Mouse (Mus musculus) hindbrain, embryonic 16.5 days (tissue): ENCODE data around the gene Nat8f1. TPM values are rescaled to one million over a fixed set of nuclear protein-coding genes. Genes with fewer than 3 reads are reported as not detected.
A peak's percentile ranks its signal among the peaks of the same experiment; 100 is the strongest.
"Not testable (repeated sequence)": the region's sequence is repeated elsewhere in the genome, so short reads cannot be mapped to it uniquely, and the experiment has no call there.

Experiments
- ATAC-seq: fragments of 200-750 bp; cut with Nextera tagmentation; 2 replicates; pipeline ENCODE4 v1.8.0; 2017; ENCODE audit warnings: moderate TSS enrichment, moderate library complexity
- H3K27ac ChIP-seq: fragments of 300-500 bp; sonication (generic); 2 replicates; pipeline ENCODE4 v1.5.1; 2014; ENCODE audit warnings: low read depth, mild to moderate bottlenecking, control low read depth, low read length, moderate library complexity
- H3K27me3 ChIP-seq: fragments of 300-500 bp; sonication (generic); replicated peaks from 2 replicates; pipeline ENCODE4 v1.6.1; 2014; ENCODE audit warnings: low read length; ENCODE audit not compliant: control insufficient read depth, insufficient read depth
- H3K36me3 ChIP-seq: fragments of 300-500 bp; sonication (generic); 2 replicates; pipeline ENCODE4 v1.6.1; 2014; ENCODE audit warnings: mild to moderate bottlenecking, low read length, moderate library complexity, mixed read lengths; ENCODE audit not compliant: control insufficient read depth, insufficient read depth
- H3K4me1 ChIP-seq: fragments of 300-500 bp; sonication (generic); 2 replicates; pipeline ENCODE4 v1.6.1; 2014; ENCODE audit warnings: low read depth, low read length; ENCODE audit not compliant: control insufficient read depth, insufficient read depth
- H3K4me2 ChIP-seq: fragments of 300-500 bp; sonication (generic); 2 replicates; pipeline ENCODE4 v1.6.1; 2014; ENCODE audit warnings: mild to moderate bottlenecking, low read length, control low read depth, moderate library complexity
- H3K4me3 ChIP-seq: fragments of 300-500 bp; sonication (generic); 2 replicates; pipeline ENCODE4 v1.5.1; 2014; ENCODE audit warnings: mild to moderate bottlenecking, low read length, control low read depth, moderate library complexity
- H3K9ac ChIP-seq: fragments of 300-500 bp; sonication (generic); 2 replicates; pipeline ENCODE4 v1.6.1; 2014; ENCODE audit warnings: low read depth, mild to moderate bottlenecking, control low read depth, low read length, moderate library complexity
- H3K9me3 ChIP-seq: fragments of 300-500 bp; sonication (generic); 2 replicates; pipeline ENCODE4 v1.6.1; 2014; ENCODE audit warnings: mild to moderate bottlenecking, low read length, moderate library complexity; ENCODE audit not compliant: control insufficient read depth
- WGBS: fragments of 180-500 bp; shearing (Covaris S2); extraction: QIAGEN DNeasy Blood & Tissue Kit; methylation state at CpG from one replicate; pipeline ENCODE4 v1.1.7; 2014; 5-methylcytosine and 5-hydroxymethylcytosine counted together
- polyA plus RNA-seq: library from polyadenylated mRNA; unstranded; fragments of >200 nt; fragmentation: Nextera tagmentation; extraction: Ambion mirVana; gene quantifications from 2 replicates; pipeline ENCODE4 v1.2.1, GENCODE M21; 2015

The Nat8f1 gene
- polyA plus RNA-seq, 1 experiment from 2014 or later = 20.4 TPM

- no peak overlapping the region for H3K27ac ChIP-seq
- no peak for ATAC-seq
- H3K27me3 ChIP-seq = no peaks in the 10 kb centered on the region
- no peak overlapping the region for H3K4me2 ChIP-seq
- H3K4me3 ChIP-seq = no peak overlapping the region
- no peaks in the 10 kb centered on the region for H3K36me3 ChIP-seq
- H3K4me1 ChIP-seq = no peaks in the 10 kb centered on the region
- H3K9me3 ChIP-seq = peaks cover 15% of the 10 kb centered on the region
- no peak overlapping the region for H3K9ac ChIP-seq
- 90% methylated on average over 1 of the region's 1 CpGs for WGBS
These were observed 31.2 kb downstream of the Nat8f1 start for GRCm38 (mm10) chr6:85884311-85884710.

GRCm38 (mm10) chr6:85883246-85883645 lies 32.2 kb downstream of the Nat8f1 start:
- 94% methylated on average over 9 of the region's 9 CpGs for WGBS
- H3K27me3 ChIP-seq, H3K27ac ChIP-seq, H3K9ac ChIP-seq, H3K36me3 ChIP-seq, H3K4me1 ChIP-seq, H3K4me3 ChIP-seq, ATAC-seq, H3K4me2 ChIP-seq: not testable (repeated sequence)
- H3K9me3 ChIP-seq = peaks cover 15% of the 10 kb centered on the region

- not testable (repeated sequence) for H3K27me3 ChIP-seq, H3K27ac ChIP-seq, H3K9ac ChIP-seq, H3K36me3 ChIP-seq, ATAC-seq, H3K4me1 ChIP-seq, H3K9me3 ChIP-seq, H3K4me3 ChIP-seq, H3K4me2 ChIP-seq
- 89% methylated on average over 5 of the region's 5 CpGs for WGBS
These were observed 46.5 kb downstream of the Nat8f1 start, which contains the start of gene Nat8f2 for GRCm38 (mm10) chr6:85869006-85869405. Nat8f2 (minus strand) TSS chr6:85869158.

- Histone ChIP-seq H3K9ac (no peak overlapping the region), H3K4me2 (no peak overlapping the region), H3K36me3 (no peaks in the 10 kb centered on the region), H3K4me1 (no peaks in the 10 kb centered on the region), H3K27me3 (no peaks in the 10 kb centered on the region), H3K27ac (no peak overlapping the region), H3K9me3 (no peaks in the 10 kb centered on the region), H3K4me3 (no peak overlapping the region)
- 82% methylated on average over 8 of the region's 8 CpGs for WGBS
- no peak for ATAC-seq
These were observed 47.5 kb downstream of the Nat8f1 start for GRCm38 (mm10) chr6:85867726-85868690.

- not testable (repeated sequence) for H3K4me1 ChIP-seq, H3K27me3 ChIP-seq, H3K4me2 ChIP-seq, H3K9ac ChIP-seq, H3K36me3 ChIP-seq, ATAC-seq, H3K4me3 ChIP-seq, H3K9me3 ChIP-seq, H3K27ac ChIP-seq
- 70% methylated on average over 1 of the region's 1 CpGs for WGBS
These were observed 48.5 kb downstream of the Nat8f1 start for GRCm38 (mm10) chr6:85866995-85867394.

- H3K27me3 ChIP-seq, H3K4me3 ChIP-seq, H3K27ac ChIP-seq, H3K9ac ChIP-seq, H3K36me3 ChIP-seq, H3K9me3 ChIP-seq, H3K4me2 ChIP-seq, H3K4me1 ChIP-seq, ATAC-seq: not testable (repeated sequence)
- 83% methylated on average over 3 of the region's 3 CpGs for WGBS
These were observed 49.3 kb downstream of the Nat8f1 start for GRCm38 (mm10) chr6:85866166-85866565.

GRCm38 (mm10) chr6:85864900-85865639 lies 50.4 kb downstream of the Nat8f1 start:
- 45% methylated on average over 5 of the region's 7 CpGs for WGBS
- not testable (repeated sequence) for H3K27me3 ChIP-seq, H3K9ac ChIP-seq, H3K9me3 ChIP-seq, H3K36me3 ChIP-seq, H3K4me2 ChIP-seq, H3K27ac ChIP-seq, H3K4me3 ChIP-seq, H3K4me1 ChIP-seq
- peak; percentile 91 for ATAC-seq

GRCm38 (mm10) chr6:85863840-85864239 lies 51.6 kb downstream of the Nat8f1 start:
- H3K27ac ChIP-seq = no peak overlapping the region
- no peak overlapping the region for H3K4me3 ChIP-seq
- no peaks in the 10 kb centered on the region for H3K9me3 ChIP-seq
- 92% methylated on average over 2 of the region's 2 CpGs for WGBS
- H3K9ac ChIP-seq = no peak overlapping the region
- no peaks in the 10 kb centered on the region for H3K27me3 ChIP-seq
- H3K4me2 ChIP-seq = no peak overlapping the region
- no peaks in the 10 kb centered on the region for H3K36me3 ChIP-seq
- no peak for ATAC-seq
- H3K4me1 ChIP-seq = no peaks in the 10 kb centered on the region

- H3K36me3 ChIP-seq = no peaks in the 10 kb centered on the region
- 79% methylated on average over 2 of the region's 2 CpGs for WGBS
- H3K4me2 ChIP-seq = no peak overlapping the region
- no peaks in the 10 kb centered on the region for H3K27me3 ChIP-seq
- no peak overlapping the region for H3K9ac ChIP-seq
- H3K4me1 ChIP-seq = no peaks in the 10 kb centered on the region
- H3K27ac ChIP-seq = no peak overlapping the region
- ATAC-seq = no peak
- no peak overlapping the region for H3K4me3 ChIP-seq
- no peaks in the 10 kb centered on the region for H3K9me3 ChIP-seq
These were observed 52.4 kb downstream of the Nat8f1 start for GRCm38 (mm10) chr6:85863136-85863535.
